Mouse (Mus musculus): Measurements from ENCODE around the gene Vegfa.

GRCm38 (mm10) chr17:45972405-45972804 lies 59.8 kb downstream of the Vegfa start:
- TF ChIP-seq USF1 (IDR thresholded peaks at IDR 0.05; ENCODE audit: low read depth) (no peak), POLR2A (IDR thresholded peaks at IDR 0.05; ENCODE audit: insufficient read length, low read depth) (no peak), MAX (IDR thresholded peaks at IDR 0.05; ENCODE audit: low read depth) (no peak), MYOD1 (IDR thresholded peaks at IDR 0.05; ENCODE audit: control insufficient read depth in 1 of 3, insufficient read length in 2 of 3, low read depth in 2 of 3) (no peak), CEBPB (IDR thresholded peaks at IDR 0.05; ENCODE audit: insufficient read depth, poor library complexity, severe bottlenecking) (no peak), REST (IDR thresholded peaks at IDR 0.05; ENCODE audit: insufficient read depth, insufficient read length) (no peak), TCF3 (IDR thresholded peaks at IDR 0.05; ENCODE audit: insufficient read length, low read depth) (no peak), MYOG (IDR thresholded peaks at IDR 0.05; ENCODE audit: control insufficient read depth in 1 of 3, insufficient read depth in 1 of 3, insufficient read length in 2 of 3, low read depth in 2 of 3) (no peak)

Data from myocyte (in vitro differentiated cells).